Mouse (Mus musculus): ENCODE measurements around the gene Vps26b.

Vps26b gene

DNA sequence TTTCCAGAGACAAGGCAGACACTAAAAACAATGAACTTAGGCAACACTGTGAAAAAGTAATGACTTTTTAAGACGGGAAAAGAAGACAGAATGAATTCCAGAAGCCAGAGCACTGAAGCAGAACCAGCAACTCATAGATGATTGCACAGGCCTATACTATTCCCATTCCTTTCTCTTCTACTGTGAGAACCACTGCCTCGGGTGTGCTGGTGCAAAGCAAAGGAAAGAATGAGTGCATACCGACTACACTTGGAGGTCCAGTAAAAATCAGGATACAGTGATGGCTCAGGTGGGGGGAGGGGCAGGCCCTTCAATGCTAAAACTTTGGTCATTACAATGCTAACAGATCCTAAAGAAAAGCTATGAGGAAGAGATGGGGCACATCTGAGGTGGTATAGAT lies 36.0 kb downstream of the Vps26b start:
- DNase-seq (ENCODE audit: low spot score in 2 of 2) = peak in 1 of 2 experiments; percentile 2

DNA sequence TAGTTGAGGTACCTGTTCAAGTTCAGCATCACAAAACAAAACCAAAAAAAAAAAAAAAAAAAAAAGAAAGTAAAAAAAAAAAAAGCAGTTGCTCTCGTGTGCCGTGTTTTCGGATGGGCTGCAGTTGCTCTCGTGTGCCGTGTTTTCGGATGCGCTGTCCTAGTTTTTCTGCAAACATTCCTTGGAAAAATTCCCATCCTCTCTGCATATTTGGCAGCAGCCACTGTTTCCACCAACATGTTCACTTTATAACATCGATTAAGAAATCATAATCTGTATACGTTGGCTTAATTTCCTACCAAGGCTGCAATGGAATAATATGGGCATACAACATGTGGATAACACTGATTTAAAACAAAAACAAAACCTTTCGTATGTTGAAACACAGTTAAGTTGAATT lies 36.7 kb downstream of the Vps26b start:
- no peak for DNase-seq (ENCODE audit: low spot score in 2 of 2)

DNA sequence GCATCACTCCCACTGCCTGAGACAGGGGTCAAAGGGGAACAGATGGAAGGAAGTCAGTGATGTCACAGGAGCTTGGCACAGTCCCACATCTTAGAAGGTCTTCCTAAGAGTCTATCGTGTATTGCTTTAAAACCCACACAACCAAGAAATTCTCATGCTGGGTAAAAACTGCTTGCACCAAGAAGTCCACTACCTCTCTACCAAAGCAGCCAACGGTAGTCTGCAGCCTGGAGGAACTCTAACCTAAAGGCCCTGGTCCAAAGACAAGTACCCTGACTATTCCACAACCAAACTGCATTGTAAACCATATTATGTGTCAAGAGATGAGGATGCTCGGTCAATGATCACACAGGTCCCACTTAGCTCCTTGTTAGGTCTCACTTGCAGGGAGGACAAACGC lies 39.7 kb downstream of the Vps26b start:
- DNase-seq (ENCODE audit: low spot score in 2 of 2) = no peak

DNA sequence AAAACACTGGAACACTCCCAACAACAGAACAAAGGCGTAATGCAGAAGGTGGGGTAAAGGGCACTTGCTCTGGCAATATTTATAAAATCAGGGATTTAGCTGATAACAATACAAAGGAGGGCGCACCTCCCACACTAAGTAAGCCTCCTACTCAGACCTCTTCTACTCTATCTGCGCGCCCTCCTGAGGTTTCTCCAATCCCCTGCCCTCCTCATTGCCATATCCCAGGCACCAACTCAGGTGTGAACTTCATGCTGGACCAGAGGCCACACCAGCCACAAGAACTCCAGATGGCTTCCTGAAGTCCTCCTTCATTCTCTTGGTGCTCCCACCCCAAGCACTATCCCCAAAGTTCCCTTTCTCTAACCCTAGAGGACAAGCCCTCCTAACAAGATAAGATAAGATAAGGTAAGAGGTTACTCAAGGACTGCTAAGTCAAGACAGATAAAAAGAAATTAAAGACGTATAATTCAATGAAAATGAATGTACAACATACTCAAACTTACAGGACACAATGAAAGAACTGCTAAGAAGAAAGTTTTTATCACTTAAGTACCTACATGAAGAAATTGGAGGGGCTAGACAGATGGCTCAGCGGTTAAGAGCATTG lies 44.1 kb downstream of the Vps26b start:
- no peak for DNase-seq (ENCODE audit: low spot score in 2 of 2)

DNA sequence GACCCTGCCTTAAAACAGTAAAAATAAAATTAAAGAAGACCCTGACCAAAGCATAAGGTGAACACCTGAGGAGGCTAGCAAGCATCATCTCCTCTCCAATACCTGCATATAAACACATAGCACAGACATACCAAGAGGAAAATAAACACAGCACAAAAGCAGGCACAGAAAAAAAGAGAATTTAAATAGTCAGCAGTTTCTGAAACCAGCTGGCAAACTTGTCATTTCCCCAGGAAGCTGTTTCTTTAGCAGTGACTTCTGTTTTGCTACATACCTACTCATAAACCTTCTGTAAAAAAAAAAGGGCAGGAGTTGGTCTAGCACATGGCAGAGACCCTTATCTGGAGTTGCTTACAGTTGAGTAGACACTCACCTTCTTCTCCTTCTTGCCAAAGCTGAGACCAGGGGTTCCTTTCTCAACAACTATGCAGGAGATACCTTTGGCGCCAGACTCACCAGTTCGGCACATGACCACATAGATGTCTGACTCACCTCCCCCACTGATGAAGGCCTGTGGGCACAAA lies 44.7 kb downstream of the Vps26b start:
- no peak for DNase-seq (ENCODE audit: low spot score in 2 of 2)

DNA sequence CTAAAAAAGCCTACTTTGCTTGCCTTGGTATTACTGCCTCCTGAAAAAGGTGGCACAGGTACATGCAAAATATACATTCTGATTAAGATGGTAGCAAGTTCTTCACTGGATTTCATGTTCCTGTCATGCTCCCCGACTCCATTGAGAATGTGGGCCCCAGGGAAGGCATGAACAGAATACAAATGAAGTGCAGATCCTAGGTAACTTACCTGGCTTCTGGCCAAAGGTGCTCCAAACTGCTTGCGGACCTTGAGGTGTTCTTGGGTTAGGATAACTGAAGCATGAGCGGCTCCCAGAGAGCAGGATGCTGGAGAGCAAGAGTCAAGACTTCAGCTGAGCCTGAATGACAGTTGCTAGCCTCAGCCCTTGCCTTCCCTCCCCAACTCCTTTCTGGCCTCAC lies 51.1 kb downstream of the Vps26b start:
- DNase-seq (ENCODE audit: low spot score in 2 of 2) = no peak

DNA sequence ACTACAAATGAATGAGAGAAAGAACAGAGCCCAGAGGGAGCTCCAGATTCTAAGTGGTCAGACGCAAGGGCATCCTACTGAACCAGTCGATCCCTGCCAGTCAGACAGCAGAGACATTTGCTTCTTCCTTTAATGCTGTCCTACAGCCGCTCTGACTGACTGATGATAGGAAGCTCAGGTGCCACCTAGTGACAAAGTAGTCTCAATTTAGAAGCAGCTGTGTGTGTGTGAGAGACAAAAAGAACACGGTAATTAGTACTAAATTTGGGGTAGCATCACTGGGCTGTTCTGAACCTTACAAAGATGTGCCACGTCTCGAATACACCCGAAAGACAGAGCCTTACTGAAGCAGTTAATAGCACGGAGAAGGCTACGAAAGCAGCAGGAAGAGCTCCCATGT lies 52.1 kb downstream of the Vps26b start:
- DNase-seq (ENCODE audit: low spot score in 2 of 2) = no peak
